Mouse (Mus musculus) neutrophil, adult 59 days (primary cell): ENCODE measurements around the gene Ctr9. TPM values are rescaled to one million over a fixed set of nuclear protein-coding genes. Genes with fewer than 3 reads are reported as not detected.

Experiments used
- total RNA-seq, 2 experiments: library from RNA; stranded (reverse); gene quantifications; 1 replicate in 1 of 2; 2 replicates in 1 of 2; pipeline ENCODE4 v1.2.4; 2023

Gene Ctr9
- total RNA-seq: 10 to 100 TPM; 35.4 to 41.6 TPM

GRCm38 (mm10) chr7:111028281-111029045, at the start of gene Ctr9:
Gene Ctr9, plus strand, starts transcription at chr7:111028951.

GRCm38 (mm10) chr7:110982053-110982705, 46.6 kb upstream of the Ctr9 start, which contains the start of gene Mrvi1:
Gene Mrvi1, minus strand, starts transcription at chr7:110982461.

GRCm38 (mm10) chr7:111082822-111083732, 54.3 kb downstream of the Ctr9 start, which contains the start of gene Eif4g2:
Gene Eif4g2, minus strand, starts transcription at chr7:111083030.

Other genes starting within 250 kb of the Ctr9 start
- gene Rnf141, start 184.5 kb upstream of the Ctr9 start, total RNA-seq: 10 to 100 TPM; 78.2 to 79.3 TPM
- gene Lyve1, start 165.7 kb upstream of the Ctr9 start, total RNA-seq: 1 to 10 TPM; 5.1 to 5.3 TPM
- 1 to 10 TPM; 1.5 to 2.5 TPM for gene Mrvi1, start 46.5 kb upstream of the Ctr9 start, total RNA-seq
- gene Eif4g2, start 54.1 kb downstream of the Ctr9 start, total RNA-seq: 100 to 1,000 TPM; 820 to 832 TPM